Mouse (Mus musculus): Measurements from ENCODE around the gene Sh3rf1. TPM values are rescaled to one million over a fixed set of nuclear protein-coding genes. Genes with fewer than 3 reads are reported as not detected.

Gene Sh3rf1
- total RNA-seq, 4 experiments from 2014 or later: 8.7 to 13.5 (median 10.4) TPM

DNA sequence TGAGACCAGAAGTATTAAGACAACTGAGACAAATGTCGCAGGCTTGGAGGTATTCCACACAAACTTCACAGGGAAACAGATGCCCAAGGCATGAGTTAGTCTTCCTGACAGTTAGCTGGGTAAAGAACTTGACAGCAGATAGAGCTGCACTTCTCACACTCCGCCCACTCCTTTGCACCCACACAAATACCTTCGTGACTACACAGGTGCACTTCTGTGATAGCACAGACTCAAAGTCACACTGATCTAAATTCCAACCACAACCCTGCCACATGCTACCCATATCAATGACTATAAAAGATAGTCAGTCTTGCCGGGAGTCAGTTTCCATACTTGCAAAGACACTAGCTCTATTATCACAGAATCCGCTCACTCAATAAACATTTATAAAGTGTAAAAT is 202.4 kb downstream of the Sh3rf1 start:
- DNase-seq: no peak

DNA sequence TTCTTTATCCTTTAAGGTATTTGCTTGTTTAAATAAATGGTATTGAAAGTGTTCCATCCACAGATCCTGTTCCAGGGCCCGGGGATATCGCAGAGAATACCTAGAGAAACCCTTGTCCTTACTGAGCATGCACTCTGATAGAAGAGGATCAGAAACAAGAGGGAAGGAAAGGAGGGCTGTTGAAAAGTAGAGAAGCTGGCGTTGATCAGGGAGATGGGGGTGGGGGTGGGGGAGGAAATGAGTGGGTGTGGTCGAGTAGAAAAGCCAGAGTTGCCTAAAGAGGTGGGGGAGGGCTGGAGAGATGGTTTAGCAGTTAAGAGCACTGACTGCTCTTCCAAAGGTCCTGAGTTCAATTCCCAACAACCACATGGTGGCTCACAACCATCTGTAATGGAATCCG is 203.0 kb downstream of the Sh3rf1 start:
- no peak for DNase-seq

DNA sequence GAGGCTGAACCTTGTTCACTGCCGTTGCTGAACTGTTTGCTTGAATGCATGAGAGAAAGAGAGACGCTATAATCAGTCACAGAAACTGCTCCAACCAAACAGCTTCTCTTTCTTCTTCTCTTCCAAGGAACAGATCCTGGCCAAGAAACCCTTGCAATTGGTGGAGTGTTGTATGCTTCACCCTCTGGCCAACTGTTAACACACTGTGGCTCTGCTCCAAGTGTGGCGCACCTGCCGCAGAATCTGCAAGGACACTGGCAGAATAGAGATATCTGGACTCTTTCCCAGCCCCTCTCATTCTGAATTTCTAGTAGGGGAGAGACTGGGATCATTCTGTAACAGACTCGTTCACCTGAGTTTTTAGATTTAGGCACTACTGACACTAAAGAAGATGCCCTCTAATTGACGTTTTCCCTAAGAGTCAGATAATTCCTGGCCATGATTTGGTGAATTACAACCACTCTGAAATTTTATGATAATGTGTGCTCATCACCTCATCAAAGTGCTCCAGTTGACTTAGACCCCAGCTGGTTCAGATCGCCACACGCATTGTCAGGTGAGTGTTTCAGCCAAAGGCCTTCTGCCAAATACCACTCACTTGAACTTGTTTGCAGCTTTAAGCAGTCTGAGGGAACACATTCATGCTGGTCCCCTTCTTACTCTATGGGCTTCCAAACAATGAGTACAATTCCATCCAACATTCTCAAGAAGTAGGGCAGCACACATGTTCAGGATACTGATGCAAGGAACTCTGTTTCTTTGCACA is 204.4 kb downstream of the Sh3rf1 start:
- DNase-seq: no peak

DNA sequence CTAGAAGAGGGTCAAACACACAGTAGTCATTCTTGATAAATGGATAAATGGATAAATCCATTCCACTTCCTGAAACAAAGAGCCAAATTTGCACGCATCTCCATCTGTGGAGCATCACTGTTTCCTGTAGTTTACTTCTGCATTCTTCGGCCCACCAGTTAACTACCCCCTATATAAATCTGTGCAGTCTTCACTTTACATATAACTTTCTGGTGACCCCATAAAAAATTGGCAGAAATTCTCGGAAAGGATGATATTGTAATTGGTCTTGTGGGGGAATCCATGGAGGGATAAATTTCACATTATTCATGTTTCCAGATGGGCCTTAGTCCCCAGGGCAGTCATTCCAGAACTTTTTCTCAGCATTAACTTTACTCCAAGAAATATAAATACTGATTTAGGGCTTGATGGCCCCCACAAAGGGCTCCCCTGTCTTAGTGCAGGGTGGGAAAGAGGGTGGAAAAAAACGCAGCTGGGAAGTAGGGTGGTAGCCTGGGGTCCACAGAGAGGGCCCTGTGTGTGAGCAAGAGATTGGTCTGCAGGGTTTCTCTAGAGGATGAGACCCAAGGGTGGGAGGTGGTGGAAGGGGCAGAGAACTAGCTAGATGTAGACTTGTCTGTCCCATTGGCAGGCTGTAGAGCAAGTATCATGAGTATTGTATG is 205.3 kb downstream of the Sh3rf1 start:
- DNase-seq: no peak

DNA sequence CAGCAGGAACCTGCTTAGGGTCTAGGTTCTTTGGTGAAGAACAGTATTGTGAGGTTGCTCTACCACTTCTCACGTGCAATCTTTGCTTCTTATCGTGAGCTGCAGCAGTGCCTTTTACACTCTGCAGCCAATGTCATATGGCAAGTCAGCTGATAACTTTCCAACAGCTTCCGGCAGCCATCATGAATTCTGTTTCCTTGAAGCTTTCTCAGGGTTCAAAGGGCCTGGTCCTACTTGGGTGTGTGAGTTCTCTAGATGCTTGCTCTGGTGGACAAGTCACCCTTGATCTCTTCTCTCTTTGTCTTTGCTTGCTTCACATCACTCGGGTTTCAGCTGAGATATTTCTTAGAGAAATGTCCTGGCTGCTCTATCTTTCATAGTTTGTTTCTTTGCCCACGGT is 211.8 kb downstream of the Sh3rf1 start:
- no peak for DNase-seq

DNA sequence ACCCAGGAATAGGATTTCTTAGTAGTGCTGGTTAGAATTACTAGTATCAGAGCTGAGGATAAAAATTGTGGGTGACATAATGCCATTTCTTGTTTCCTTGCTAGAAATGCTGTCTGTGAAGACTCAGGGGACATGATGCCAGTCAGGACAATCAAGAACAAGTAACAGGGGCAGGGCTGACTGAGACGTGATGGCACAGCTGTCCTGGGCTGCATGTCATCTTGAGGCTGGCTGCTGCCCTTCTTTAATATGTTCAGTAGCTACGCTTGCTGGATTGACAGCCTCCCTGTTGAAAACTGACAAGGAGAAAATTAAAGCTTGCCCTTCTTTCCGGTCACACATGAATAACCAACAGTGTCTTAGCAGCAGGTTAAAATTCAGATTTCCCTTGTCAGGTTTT is 212.5 kb downstream of the Sh3rf1 start:
- no peak for DNase-seq

DNA sequence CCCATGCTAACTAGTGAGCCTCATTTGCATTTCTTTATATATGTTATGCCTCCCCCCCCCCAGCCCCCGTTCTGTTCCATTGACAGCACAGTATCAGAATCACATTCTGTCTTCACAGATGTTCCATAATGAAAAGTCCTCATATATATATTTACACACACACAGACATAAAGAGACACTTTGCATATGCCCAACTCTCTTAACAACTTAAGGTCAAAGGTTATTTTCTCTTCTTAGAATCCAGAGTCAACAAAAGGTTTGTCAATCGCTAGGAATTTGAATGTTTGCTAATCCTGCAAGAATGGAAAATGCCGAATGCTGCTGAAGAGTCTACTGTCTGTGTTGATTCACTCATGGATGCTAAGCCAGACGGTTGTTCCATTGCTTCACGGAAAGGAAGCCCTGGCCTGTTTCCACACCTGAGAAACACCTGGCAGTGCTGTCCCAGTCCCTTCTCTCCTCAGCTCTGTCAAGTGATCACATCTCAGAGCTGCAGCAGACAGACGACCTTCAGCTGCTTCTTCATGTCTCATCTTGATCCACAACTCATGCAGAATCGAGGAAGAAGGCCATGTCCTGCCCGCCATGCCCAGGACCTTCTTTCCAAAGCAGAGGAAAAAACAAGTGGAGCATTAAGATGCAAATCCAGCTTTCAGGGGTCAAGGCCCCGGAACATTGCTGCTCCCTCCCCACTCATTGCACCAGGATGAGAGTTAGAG is 213.1 kb downstream of the Sh3rf1 start:
- no peak for DNase-seq

DNA sequence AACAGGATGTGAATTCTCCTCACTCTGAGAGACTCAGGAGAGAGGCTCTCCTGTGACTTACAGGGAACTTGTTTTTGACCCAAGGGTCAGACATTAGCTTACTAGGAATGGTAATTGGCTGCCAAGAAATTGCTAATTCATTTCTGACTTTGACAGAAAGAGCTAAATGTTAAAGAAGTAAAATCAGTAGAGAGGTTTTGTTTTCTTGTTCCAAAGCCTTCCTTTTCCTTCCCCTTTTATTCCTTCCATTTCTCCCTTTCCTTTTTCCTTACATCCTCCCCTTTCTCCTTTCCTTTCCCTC is 213.6 kb downstream of the Sh3rf1 start:
- no peak for DNase-seq

DNA sequence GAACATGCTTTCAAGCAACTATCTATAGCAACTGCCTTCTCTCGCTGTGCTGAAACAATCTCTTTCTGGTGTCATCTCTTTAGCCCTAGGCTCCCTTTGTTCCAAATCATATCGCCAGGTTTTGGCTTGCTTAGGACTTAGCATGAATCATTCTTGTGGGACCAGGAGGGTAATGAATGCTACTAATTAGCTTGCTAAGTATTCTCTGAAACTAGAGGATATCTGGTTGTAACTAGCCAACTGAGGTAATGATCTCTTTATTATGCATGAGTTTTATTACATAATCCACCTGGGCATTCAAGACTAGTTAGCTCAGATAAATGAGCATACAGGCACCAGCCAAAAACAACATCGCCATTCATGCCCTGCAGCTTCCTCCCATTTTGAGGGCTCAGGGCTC is 219.3 kb downstream of the Sh3rf1 start:
- no peak for DNase-seq

DNA sequence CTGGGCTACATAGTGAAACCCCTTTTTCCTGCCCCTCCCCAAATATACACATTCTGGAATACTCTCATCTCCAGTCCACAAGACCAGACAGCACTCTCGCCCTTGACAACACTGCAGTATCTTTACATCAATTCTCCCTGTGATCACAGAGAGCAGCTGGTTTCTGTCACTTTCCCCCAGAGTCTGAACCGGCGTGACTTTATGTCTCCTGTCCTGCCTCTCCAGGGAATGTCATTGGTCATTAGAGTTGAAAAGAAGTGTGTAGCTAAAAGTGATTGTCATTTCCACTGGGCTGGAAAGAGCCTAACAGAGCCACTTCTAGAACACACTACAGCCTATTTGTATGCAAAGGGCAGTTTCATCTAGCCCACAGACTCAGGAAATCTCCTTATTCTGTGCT is 220.7 kb downstream of the Sh3rf1 start:
- DNase-seq: no peak

Other genes starting within 250 kb of the Sh3rf1 start
- gene Clcn3, start 240.6 kb upstream of the Sh3rf1 start, total RNA-seq (2022): 10 to 100 TPM; 50.9 to 68.9 (median 60.7) TPM
- gene Nek1, start 230.7 kb upstream of the Sh3rf1 start, total RNA-seq (2022): 10 to 100 TPM; 17.6 to 25.2 (median 23.8) TPM

All from adrenal gland, adult 8-10 months (tissue).